ENCODE assay signal across 27 mouse cellular contexts in genomic region chr15:42894611-42895010, GRCm38 (mm10).
"Had no signal": no experiment of that assay in that cellular context is flagged by ENCODE, and none has a peak within 500 bp of the region (broad histone marks: within the 10 kb centered on the region; RNA-seq: fewer than 3 reads in every experiment).

No protein-coding gene starts in this region.

- H3K27ac ChIP-seq: limb, embryonic 10.5 days; limb, embryonic 12.5 days; limb, embryonic 13.5 days; limb, embryonic 15.5 days; liver, embryonic 12.5 days; liver, embryonic 13.5 days; liver, embryonic 14.5 days; liver, embryonic 15.5 days; lung, embryonic 15.5 days; macrophage; midbrain, embryonic 10.5 days; midbrain, embryonic 12.5 days; midbrain, embryonic 13.5 days; midbrain, embryonic 15.5 days; neural tube, embryonic 12.5 days had no signal

- H3K9ac ChIP-seq: limb, embryonic 12.5 days; limb, embryonic 13.5 days; limb, embryonic 15.5 days; liver, embryonic 12.5 days; liver, embryonic 13.5 days; liver, embryonic 14.5 days; liver, embryonic 15.5 days; liver, postnatal 0 days; lung, embryonic 14.5 days; lung, embryonic 15.5 days; midbrain, embryonic 12.5 days; midbrain, embryonic 13.5 days; midbrain, embryonic 15.5 days; neural tube, embryonic 12.5 days had no signal

- H3K36me3 ChIP-seq: limb, embryonic 10.5 days; limb, embryonic 12.5 days; limb, embryonic 13.5 days; limb, embryonic 15.5 days; liver, embryonic 12.5 days; liver, embryonic 13.5 days; liver, embryonic 15.5 days; lung, embryonic 15.5 days; midbrain, embryonic 10.5 days; midbrain, embryonic 12.5 days; midbrain, embryonic 13.5 days; midbrain, embryonic 15.5 days; neural tube, embryonic 12.5 days had no signal

- H3K27me3 ChIP-seq: limb, embryonic 12.5 days; limb, embryonic 13.5 days; limb, embryonic 15.5 days; liver, embryonic 12.5 days; liver, embryonic 13.5 days; liver, embryonic 15.5 days; lung, embryonic 15.5 days; megakaryocyte, embryonic 14.5 days; midbrain, embryonic 12.5 days; midbrain, embryonic 13.5 days; midbrain, embryonic 15.5 days; neural tube, embryonic 12.5 days had no signal

- H3K4me1 ChIP-seq: limb, embryonic 10.5 days; limb, embryonic 12.5 days; limb, embryonic 13.5 days; limb, embryonic 15.5 days; liver, embryonic 12.5 days; liver, embryonic 13.5 days; liver, embryonic 15.5 days; lung, embryonic 15.5 days; megakaryocyte, embryonic 14.5 days; midbrain, embryonic 10.5 days; midbrain, embryonic 12.5 days; midbrain, embryonic 13.5 days; midbrain, embryonic 15.5 days; neural tube, embryonic 12.5 days had no signal

- DNase-seq: left cerebral cortex, postnatal 4 days; liver, embryonic 13.5 days; liver, postnatal 0 days; lung, adult 18-20 months; lung, adult 2 months; lung, embryonic 14.5 days; lung, postnatal 10 days; lung, postnatal 14 days; lung, postnatal 36 days; lung, postnatal 4 days; midbrain, embryonic 14.5 days had no signal

- H3K4me3 ChIP-seq: limb, embryonic 10.5 days; limb, embryonic 12.5 days; limb, embryonic 13.5 days; limb, embryonic 15.5 days; liver, embryonic 12.5 days; liver, embryonic 13.5 days; liver, embryonic 15.5 days; lung, embryonic 15.5 days; megakaryocyte, embryonic 14.5 days; midbrain, embryonic 10.5 days; midbrain, embryonic 12.5 days; midbrain, embryonic 13.5 days; midbrain, embryonic 15.5 days; myocyte; neural tube, embryonic 12.5 days had no signal
